Mouse (Mus musculus): ENCODE data around the gene Acot7. TPM values are rescaled to one million over a fixed set of nuclear protein-coding genes. Genes with fewer than 3 reads are reported as not detected.

The Acot7 gene
- polyA plus RNA-seq, 2 experiments: 47.3 to 50.3 TPM

DNA sequence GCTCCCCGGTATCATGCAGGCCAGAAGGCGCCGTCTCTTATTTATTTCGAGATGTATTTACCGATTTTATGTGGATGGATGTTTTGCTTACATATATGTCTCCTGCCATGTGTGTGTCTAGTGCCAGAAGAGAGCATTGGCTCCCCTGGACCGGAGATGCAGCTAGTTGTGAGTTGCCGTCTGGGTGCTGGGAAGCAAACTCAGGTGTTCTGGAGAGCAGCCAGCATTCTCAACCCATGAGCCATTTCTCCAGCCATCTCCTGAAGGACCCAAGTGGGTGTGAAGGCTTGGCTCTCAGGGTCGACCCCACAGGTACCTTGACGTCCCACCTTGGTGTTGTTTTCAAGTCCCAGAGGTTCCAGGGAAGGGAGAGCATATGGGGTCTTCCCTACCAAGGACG, 4.3 kb downstream of the Acot7 start:
- H3K9ac ChIP-seq (ENCODE audit: low read depth, low read length, severe bottlenecking): no peak overlapping the region
- H3K4me1 ChIP-seq (ENCODE audit: control insufficient read depth, insufficient read depth, low read length): peaks cover 33% of the 10 kb centered on the region
- no peak for TF ChIP-seq POLR2A (IDR thresholded peaks at IDR 0.05; ENCODE audit: borderline replicate concordance, extremely low read depth, insufficient read depth, insufficient read length)
- H3K27me3 ChIP-seq (ENCODE audit: control insufficient read depth, insufficient read depth, low read length): peaks cover 13% of the 10 kb centered on the region
- ATAC-seq (ENCODE audit: low FRiP score, low read depth) (no peak), DNase-seq (ENCODE audit: low spot score) (no peak)
- no peaks in the 10 kb centered on the region for H3K36me3 ChIP-seq (ENCODE audit: control insufficient read depth, insufficient read depth, low read length)
- no peak overlapping the region for H3K27ac ChIP-seq (replicated peaks; ENCODE audit: low read depth, low read length)
- H3K4me2 ChIP-seq (replicated peaks; ENCODE audit: low read depth, low read length, severe bottlenecking): no peak overlapping the region
- H3K4me3 ChIP-seq (replicated peaks; ENCODE audit: low read length): no peak overlapping the region
- H3K9me3 ChIP-seq (ENCODE audit: control insufficient read depth, low read length): no peaks in the 10 kb centered on the region
- 85% methylated on average over 10 of the region's 10 CpGs for WGBS

DNA sequence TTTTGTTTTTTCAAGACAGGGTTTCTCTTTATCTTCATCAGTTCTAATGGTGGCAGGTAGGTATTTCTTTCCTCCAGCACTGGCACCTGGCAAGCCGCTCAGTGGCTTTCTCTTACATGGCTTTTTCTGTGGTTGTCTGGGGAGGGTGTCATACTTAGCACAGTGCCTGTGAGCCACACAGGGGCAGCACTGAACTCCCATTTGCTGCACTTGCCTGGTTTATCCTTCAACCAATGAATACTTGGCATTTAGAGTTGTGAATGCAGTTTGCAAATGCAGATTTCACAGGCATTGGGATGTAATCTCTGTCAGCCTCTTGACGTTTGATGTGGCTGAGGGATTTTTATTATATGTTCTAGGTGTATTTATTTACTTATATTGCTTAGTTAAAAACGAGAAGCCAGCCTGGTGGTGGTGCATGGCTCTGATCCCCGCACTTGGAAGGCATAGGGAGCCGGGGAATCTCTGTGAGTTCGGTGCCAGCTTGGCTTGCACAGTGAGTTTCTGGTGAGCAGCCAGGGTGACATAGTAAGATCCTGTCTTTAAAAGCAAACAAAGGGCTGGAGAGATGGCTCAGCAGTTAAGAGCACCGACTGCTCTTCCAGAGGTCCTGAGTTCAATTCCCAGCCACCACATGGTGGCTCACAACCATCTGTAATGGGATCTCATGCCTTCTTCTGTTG, 6.6 kb downstream of the Acot7 start:
- TF ChIP-seq POLR2A (IDR thresholded peaks at IDR 0.05; ENCODE audit: borderline replicate concordance, extremely low read depth, insufficient read depth, insufficient read length): no peak
- peaks cover under 1% of the 10 kb centered on the region; the same call in 1 of the 2 replicates for H3K27me3 ChIP-seq (ENCODE audit: control insufficient read depth, insufficient read depth, low read length)
- H3K9me3 ChIP-seq (ENCODE audit: control insufficient read depth, low read length): no peaks in the 10 kb centered on the region
- H3K36me3 ChIP-seq (ENCODE audit: control insufficient read depth, insufficient read depth, low read length): no peaks in the 10 kb centered on the region
- 57% methylated on average over 7 of the region's 7 CpGs for WGBS
- ATAC-seq (ENCODE audit: low FRiP score, low read depth) (no peak), DNase-seq (ENCODE audit: low spot score) (no peak)
- H3K4me3 ChIP-seq (replicated peaks; ENCODE audit: low read length): no peak overlapping the region
- no peak overlapping the region for H3K9ac ChIP-seq (ENCODE audit: low read depth, low read length, severe bottlenecking)
- H3K27ac ChIP-seq (replicated peaks; ENCODE audit: low read depth, low read length): peak overlapping the region; percentile 90; the same call in 1 of the 2 replicates
- H3K4me1 ChIP-seq (ENCODE audit: control insufficient read depth, insufficient read depth, low read length): peaks cover 24% of the 10 kb centered on the region
- H3K4me2 ChIP-seq (replicated peaks; ENCODE audit: low read depth, low read length, severe bottlenecking): no peak overlapping the region

DNA sequence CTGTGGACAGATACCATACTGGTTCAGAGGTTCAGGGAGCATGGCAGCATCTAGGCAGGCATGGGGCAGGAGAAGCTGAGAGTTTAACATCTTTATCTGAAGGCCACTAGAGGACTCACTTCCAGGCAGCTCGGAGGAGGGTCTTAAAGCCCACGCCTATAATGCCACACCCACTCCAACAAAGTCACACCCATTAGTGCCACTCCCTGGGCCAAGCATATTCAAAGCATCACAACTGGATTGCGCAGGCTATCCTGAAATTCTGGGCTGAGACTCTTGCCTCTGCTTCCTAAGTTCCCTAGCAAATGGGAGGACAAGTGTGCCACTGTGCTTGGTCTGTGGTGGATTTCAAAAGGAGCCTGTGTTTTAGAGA, 7.2 kb downstream of the Acot7 start:
- Histone ChIP-seq H3K4me2 (replicated peaks; ENCODE audit: low read depth, low read length, severe bottlenecking) (peak overlapping the region; percentile 63), H3K4me1 (ENCODE audit: control insufficient read depth, insufficient read depth, low read length) (peaks cover 23% of the 10 kb centered on the region), H3K36me3 (ENCODE audit: control insufficient read depth, insufficient read depth, low read length) (no peaks in the 10 kb centered on the region), H3K27ac (replicated peaks; ENCODE audit: low read depth, low read length) (peak overlapping the region; percentile 90), H3K27me3 (ENCODE audit: control insufficient read depth, insufficient read depth, low read length) (no peaks in the 10 kb centered on the region), H3K9me3 (ENCODE audit: control insufficient read depth, low read length) (no peaks in the 10 kb centered on the region), H3K4me3 (replicated peaks; ENCODE audit: low read length) (peak overlapping the region; percentile 28), H3K9ac (ENCODE audit: low read depth, low read length, severe bottlenecking) (peak overlapping the region; percentile 54; the same call in 1 of the 2 replicates)
- 3% methylated on average over 3 of the region's 3 CpGs for WGBS
- no peak for TF ChIP-seq POLR2A (IDR thresholded peaks at IDR 0.05; ENCODE audit: borderline replicate concordance, extremely low read depth, insufficient read depth, insufficient read length)
- peak; percentile 81 for ATAC-seq (ENCODE audit: low FRiP score, low read depth)
- DNase-seq (ENCODE audit: low spot score): peak; percentile 72

DNA sequence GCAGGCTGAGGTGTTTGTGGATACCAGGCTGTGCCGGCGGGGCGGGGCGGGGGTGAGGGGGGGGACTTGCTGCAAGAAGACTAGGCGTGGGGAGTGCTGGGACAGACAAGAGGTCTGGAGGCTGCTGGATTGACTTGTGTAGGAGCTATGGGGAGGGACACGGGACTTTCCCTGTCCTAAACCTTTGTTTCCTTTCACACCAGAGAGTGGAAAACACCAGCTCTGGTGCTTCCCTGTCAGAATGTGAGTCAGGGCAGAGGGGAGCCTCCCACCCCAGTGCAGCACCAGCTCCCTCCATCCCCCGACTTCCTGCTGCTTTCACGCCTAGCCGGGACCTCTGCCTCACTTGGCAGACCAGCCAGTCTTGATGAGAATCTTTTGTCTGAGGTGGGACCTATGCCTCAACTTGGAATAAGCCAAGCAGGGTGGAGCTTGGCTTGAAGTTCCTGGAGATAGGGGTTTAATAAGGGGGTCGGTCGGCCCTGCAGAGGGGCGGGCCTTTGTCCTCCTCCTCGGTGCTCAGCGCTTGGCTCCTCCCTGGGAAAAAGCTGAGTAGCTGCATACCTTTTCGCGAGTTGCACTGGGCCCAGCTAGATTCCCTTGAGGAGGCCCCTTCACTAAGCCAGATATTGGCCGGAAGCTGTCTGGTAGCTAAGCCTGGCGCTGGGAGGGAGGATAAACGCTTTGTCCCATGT, 7.7 kb downstream of the Acot7 start:
- Histone ChIP-seq H3K27me3 (ENCODE audit: control insufficient read depth, insufficient read depth, low read length) (no peaks in the 10 kb centered on the region), H3K36me3 (ENCODE audit: control insufficient read depth, insufficient read depth, low read length) (no peaks in the 10 kb centered on the region), H3K9me3 (ENCODE audit: control insufficient read depth, low read length) (no peaks in the 10 kb centered on the region), H3K4me1 (ENCODE audit: control insufficient read depth, insufficient read depth, low read length) (peaks cover 23% of the 10 kb centered on the region), H3K27ac (replicated peaks; ENCODE audit: low read depth, low read length) (peak overlapping the region; percentile 90), H3K4me3 (replicated peaks; ENCODE audit: low read length) (peak overlapping the region; percentile 28), H3K9ac (ENCODE audit: low read depth, low read length, severe bottlenecking) (peak overlapping the region; percentile 54), H3K4me2 (replicated peaks; ENCODE audit: low read depth, low read length, severe bottlenecking) (peak overlapping the region; percentile 63)
- ATAC-seq (ENCODE audit: low FRiP score, low read depth): peak; percentile 78
- peak; percentile 82 for DNase-seq (ENCODE audit: low spot score)
- 0 out of 2 replicates have a peak, but pooled peaks have one; percentile 16 for TF ChIP-seq POLR2A (IDR thresholded peaks at IDR 0.05; ENCODE audit: borderline replicate concordance, extremely low read depth, insufficient read depth, insufficient read length)
- 2% methylated on average over 19 of the region's 19 CpGs for WGBS

DNA sequence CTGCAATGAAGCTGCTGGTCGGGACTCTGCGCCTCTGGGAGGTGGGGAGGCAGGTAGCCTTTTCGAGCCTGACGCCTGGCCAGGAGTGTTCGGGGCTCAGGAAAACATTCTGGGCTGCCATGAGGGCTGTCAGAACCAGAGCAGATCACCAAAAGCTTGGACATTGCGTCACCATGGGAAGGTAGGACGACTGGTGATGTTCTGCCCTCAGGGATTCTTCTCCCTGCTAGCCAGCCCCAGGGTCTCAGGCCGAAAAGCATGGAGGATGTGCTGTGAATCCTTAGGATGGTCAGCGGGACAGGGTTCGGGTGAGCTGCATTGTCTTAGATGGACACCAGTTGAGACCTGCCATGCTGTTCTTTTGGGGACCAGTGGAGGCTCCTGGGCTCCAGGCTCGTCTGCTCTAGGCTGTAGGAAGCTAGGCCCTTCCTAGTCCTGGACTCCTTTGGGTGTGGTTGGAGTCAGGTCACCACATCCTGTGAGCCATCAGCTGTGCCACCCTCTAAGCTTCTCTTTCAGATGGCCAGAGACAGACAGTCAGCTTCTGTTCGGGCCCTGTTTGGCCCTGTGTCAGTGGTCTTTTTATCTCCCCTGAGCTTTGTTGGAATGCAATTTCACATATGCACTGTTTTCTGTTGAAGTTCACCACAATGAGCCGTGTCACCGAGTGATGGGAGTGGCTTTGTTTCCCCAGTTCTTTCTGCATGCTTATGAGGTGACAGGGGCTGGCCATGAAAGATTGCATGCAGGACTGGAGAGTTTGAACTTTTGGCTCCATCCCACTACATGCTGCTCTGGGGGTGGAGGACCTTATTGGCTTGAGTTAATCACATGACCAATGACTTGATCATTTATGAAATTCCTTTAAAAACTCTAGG, 8.5 kb downstream of the Acot7 start:
- 33% methylated on average over 14 of the region's 14 CpGs for WGBS
- Histone ChIP-seq H3K4me1 (ENCODE audit: control insufficient read depth, insufficient read depth, low read length) (peaks cover 23% of the 10 kb centered on the region), H3K9ac (ENCODE audit: low read depth, low read length, severe bottlenecking) (peak overlapping the region; percentile 54), H3K4me3 (replicated peaks; ENCODE audit: low read length) (peak overlapping the region; percentile 28), H3K27me3 (ENCODE audit: control insufficient read depth, insufficient read depth, low read length) (no peaks in the 10 kb centered on the region), H3K27ac (replicated peaks; ENCODE audit: low read depth, low read length) (peak overlapping the region; percentile 90), H3K4me2 (replicated peaks; ENCODE audit: low read depth, low read length, severe bottlenecking) (peak overlapping the region; percentile 63), H3K9me3 (ENCODE audit: control insufficient read depth, low read length) (no peaks in the 10 kb centered on the region), H3K36me3 (ENCODE audit: control insufficient read depth, insufficient read depth, low read length) (no peaks in the 10 kb centered on the region)
- 0 out of 2 replicates have a peak, but pooled peaks have one; percentile 4 for ATAC-seq (ENCODE audit: low FRiP score, low read depth)
- no peak for DNase-seq (ENCODE audit: low spot score)
- no peak for TF ChIP-seq POLR2A (IDR thresholded peaks at IDR 0.05; ENCODE audit: borderline replicate concordance, extremely low read depth, insufficient read depth, insufficient read length)
